Mouse (Mus musculus) stomach, embryonic 15.5 days (tissue): ENCODE measurements at regions not wholly inside any gene's neighbourhood (a gene's known extent, or its start where the extent isn't known, plus 50 kb on each side); places are given as distances from the start of the nearest gene placed in this dataset.
A peak's percentile ranks its signal among the peaks of the same experiment; 100 is the strongest.

Experiments used
- ATAC-seq: fragments of 200-750 bp; cut with Nextera tagmentation; 2 replicates; pipeline ENCODE4 v1.8.0; 2017; ENCODE audit warnings: low read depth, moderate number of reproducible peaks, moderate TSS enrichment; ENCODE audit not compliant: insufficient read depth, low FRiP score
- H3K27ac ChIP-seq: fragments of 300-500 bp; sonication (generic); 2 replicates; pipeline ENCODE4 v1.5.1; 2015; ENCODE audit warnings: mild to moderate bottlenecking, inconsistent platforms
- H3K27me3 ChIP-seq: fragments of 300-500 bp; sonication (generic); replicated peaks from 2 replicates; pipeline ENCODE4 v1.6.1; 2015; ENCODE audit warnings: inconsistent platforms
- H3K36me3 ChIP-seq: fragments of 300-500 bp; sonication (generic); 2 replicates; pipeline ENCODE4 v1.6.1; 2015; ENCODE audit warnings: inconsistent platforms
- H3K4me1 ChIP-seq: fragments of 300-500 bp; sonication (generic); 2 replicates; pipeline ENCODE4 v1.6.1; 2015; ENCODE audit warnings: inconsistent platforms
- H3K4me2 ChIP-seq: fragments of 300-500 bp; sonication (generic); 2 replicates; pipeline ENCODE4 v1.6.1; 2015; ENCODE audit warnings: mild to moderate bottlenecking, inconsistent platforms
- H3K4me3 ChIP-seq: fragments of 300-500 bp; sonication (generic); replicated peaks from 2 replicates; pipeline ENCODE4 v1.5.1; 2015; ENCODE audit warnings: inconsistent platforms
- H3K9ac ChIP-seq: fragments of 300-500 bp; sonication (generic); 2 replicates; pipeline ENCODE4 v1.6.1; 2015; ENCODE audit warnings: inconsistent platforms
- H3K9me3 ChIP-seq: fragments of 300-500 bp; sonication (generic); 2 replicates; pipeline ENCODE4 v1.6.1; 2016; ENCODE audit warnings: inconsistent platforms
- WGBS: fragments of 180-500 bp; shearing (Covaris S2); methylation state at CpG from one replicate; pipeline ENCODE4 v1.1.7; 2015; 5-methylcytosine and 5-hydroxymethylcytosine counted together

GRCm38 (mm10) chr17:68916531-68916930, 90.1 kb downstream of the Tmem200c start:
- Histone ChIP-seq H3K9ac (no peak overlapping the region), H3K4me3 (no peak overlapping the region), H3K9me3 (no peaks in the 10 kb centered on the region), H3K4me2 (no peak overlapping the region), H3K27me3 (no peaks in the 10 kb centered on the region), H3K4me1 (no peaks in the 10 kb centered on the region), H3K36me3 (no peaks in the 10 kb centered on the region), H3K27ac (no peak overlapping the region)
- ATAC-seq: no peak
- 94% methylated on average over 2 of the region's 2 CpGs for WGBS

DNA sequence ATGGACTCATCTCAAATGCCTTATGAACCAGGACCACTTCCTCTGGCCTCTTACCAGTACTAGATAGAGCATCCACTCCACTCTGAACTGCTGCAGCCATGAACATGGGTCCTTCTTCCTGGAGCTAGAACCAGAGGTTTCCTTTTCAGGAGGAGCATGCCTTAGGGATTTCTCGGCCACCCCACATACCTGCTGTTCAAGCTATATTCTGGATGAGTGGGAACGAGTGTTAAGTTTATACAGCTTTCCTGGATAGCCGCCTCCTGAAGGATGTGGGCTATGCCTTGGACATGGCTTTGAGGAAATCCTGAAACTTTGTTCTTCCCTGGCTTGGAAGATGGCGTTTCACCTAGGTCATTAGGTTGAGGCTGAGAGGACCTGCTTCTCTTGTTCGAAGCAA, 91.8 kb downstream of the Tmem200c start:
- no peak overlapping the region for H3K9ac ChIP-seq
- no peaks in the 10 kb centered on the region for H3K27me3 ChIP-seq
- H3K4me3 ChIP-seq: no peak overlapping the region
- H3K27ac ChIP-seq: no peak overlapping the region
- H3K4me1 ChIP-seq: no peaks in the 10 kb centered on the region
- no peak for ATAC-seq
- no peaks in the 10 kb centered on the region for H3K36me3 ChIP-seq
- WGBS: 85% methylated on average over 5 of the region's 5 CpGs
- no peak overlapping the region for H3K4me2 ChIP-seq
- H3K9me3 ChIP-seq: no peaks in the 10 kb centered on the region

DNA sequence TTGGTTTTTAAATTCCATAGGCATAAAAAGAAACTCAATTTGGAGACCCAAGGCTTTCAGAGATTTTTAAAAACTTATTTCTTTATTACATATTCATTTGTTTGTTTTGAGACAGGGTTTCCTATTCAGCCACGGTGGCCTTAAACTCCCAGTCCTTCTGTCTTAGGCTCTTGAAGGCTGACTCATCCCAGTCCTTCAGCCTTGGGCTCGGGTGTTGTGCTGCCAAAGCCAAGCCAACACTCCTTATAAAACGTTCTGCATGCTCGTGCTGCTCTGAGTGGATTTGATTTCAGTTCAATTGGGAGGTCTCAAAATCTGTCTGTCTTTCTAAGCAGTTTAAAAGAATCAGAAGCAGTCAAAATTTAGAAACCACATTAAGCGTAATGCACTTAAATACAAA, 96.8 kb downstream of the Tmem200c start:
- Histone ChIP-seq H3K36me3 (no peaks in the 10 kb centered on the region), H3K4me3 (no peak overlapping the region), H3K27ac (no peak overlapping the region), H3K9ac (no peak overlapping the region), H3K27me3 (no peaks in the 10 kb centered on the region), H3K4me1 (no peaks in the 10 kb centered on the region), H3K9me3 (no peaks in the 10 kb centered on the region), H3K4me2 (no peak overlapping the region)
- ATAC-seq: no peak
- 72% methylated on average over 5 of the region's 5 CpGs for WGBS

DNA sequence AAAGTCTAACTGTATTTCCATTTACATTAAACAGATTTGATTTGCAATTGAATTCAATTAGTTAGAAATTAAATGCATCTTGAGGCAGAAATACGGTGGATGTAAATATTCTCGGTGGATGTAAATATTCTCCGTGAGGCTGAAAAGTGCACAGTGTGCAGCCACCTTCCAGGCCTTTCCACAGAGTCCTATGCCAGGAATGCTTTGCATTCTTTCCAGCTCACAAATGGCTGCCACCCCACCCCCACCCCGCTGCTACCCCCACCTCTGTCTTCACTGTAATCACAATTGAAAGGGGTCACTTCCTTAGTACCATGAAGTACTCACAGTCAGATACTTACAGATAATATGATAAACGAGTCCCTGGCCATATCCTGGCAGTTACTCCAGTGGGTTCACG, 101.0 kb downstream of the Tmem200c start:
- no peaks in the 10 kb centered on the region for H3K9me3 ChIP-seq
- no peaks in the 10 kb centered on the region for H3K27me3 ChIP-seq
- no peaks in the 10 kb centered on the region for H3K36me3 ChIP-seq
- H3K9ac ChIP-seq: no peak overlapping the region
- no peak overlapping the region for H3K4me3 ChIP-seq
- H3K4me2 ChIP-seq: no peak overlapping the region
- no peak overlapping the region for H3K27ac ChIP-seq
- WGBS: 37% methylated on average over 6 of the region's 6 CpGs
- H3K4me1 ChIP-seq: no peaks in the 10 kb centered on the region
- ATAC-seq: no peak

DNA sequence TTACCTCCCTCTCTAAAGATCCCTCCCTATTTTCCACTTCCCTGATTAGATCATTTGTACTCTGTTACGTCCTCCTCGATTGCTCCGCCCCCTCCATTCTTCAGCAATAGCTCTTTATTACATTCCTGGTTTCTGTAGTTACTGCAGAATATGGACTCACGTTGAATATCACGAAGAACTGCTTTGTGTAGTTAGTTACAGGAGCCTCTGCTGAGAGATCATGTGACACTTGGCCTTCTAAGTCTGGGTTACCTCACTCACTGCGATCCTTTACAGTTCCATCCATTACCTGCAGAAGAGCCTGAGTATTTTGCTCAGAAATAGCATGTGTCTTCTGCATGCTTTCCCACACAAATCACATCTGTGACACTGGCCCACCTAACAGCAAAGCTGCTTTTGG, 102.3 kb downstream of the Tmem200c start:
- Histone ChIP-seq H3K36me3 (no peaks in the 10 kb centered on the region), H3K4me1 (no peaks in the 10 kb centered on the region), H3K4me3 (no peak overlapping the region), H3K4me2 (no peak overlapping the region), H3K27me3 (no peaks in the 10 kb centered on the region), H3K9ac (no peak overlapping the region), H3K27ac (no peak overlapping the region), H3K9me3 (no peaks in the 10 kb centered on the region)
- ATAC-seq: no peak
- WGBS: 61% methylated on average over 6 of the region's 6 CpGs

DNA sequence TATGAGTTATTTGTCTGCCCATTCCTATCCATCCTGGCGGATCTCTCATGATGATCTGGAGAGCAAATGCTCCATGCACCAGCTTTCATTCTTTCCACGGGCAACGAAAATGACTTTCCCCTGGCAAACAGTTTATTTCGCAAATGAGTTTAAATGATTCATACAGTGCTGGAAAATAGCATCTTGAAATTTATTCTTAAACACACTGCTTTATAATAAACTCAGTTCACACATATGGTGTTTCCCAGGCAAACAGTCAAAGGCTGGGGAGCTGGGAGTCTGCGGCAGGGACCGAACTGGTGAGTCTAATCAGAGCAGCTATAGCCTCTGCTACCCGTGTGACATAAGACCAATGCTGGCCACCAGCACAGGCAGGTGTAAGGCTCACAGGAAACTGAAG, 106.8 kb downstream of the Tmem200c start:
- H3K4me2 ChIP-seq: no peak overlapping the region
- no peaks in the 10 kb centered on the region for H3K9me3 ChIP-seq
- ATAC-seq: no peak
- no peaks in the 10 kb centered on the region for H3K27me3 ChIP-seq
- no peaks in the 10 kb centered on the region for H3K4me1 ChIP-seq
- H3K9ac ChIP-seq: no peak overlapping the region
- WGBS: 81% methylated on average over 7 of the region's 7 CpGs
- no peaks in the 10 kb centered on the region for H3K36me3 ChIP-seq
- no peak overlapping the region for H3K4me3 ChIP-seq
- H3K27ac ChIP-seq: no peak overlapping the region

- Histone ChIP-seq H3K4me2 (no peak overlapping the region), H3K36me3 (no peaks in the 10 kb centered on the region), H3K4me3 (no peak overlapping the region), H3K4me1 (no peaks in the 10 kb centered on the region), H3K9me3 (no peaks in the 10 kb centered on the region), H3K9ac (no peak overlapping the region), H3K27ac (no peak overlapping the region), H3K27me3 (no peaks in the 10 kb centered on the region)
- 70% methylated on average over 10 of the region's 10 CpGs for WGBS
- ATAC-seq: no peak
Observed at GRCm38 (mm10) chr17:68934066-68934465, 107.6 kb downstream of the Tmem200c start.

GRCm38 (mm10) chr17:68936016-68936415, 109.6 kb downstream of the Tmem200c start:
- Histone ChIP-seq H3K27me3 (no peaks in the 10 kb centered on the region), H3K9ac (no peak overlapping the region), H3K4me3 (no peak overlapping the region), H3K4me2 (no peak overlapping the region), H3K4me1 (no peaks in the 10 kb centered on the region), H3K36me3 (no peaks in the 10 kb centered on the region), H3K27ac (no peak overlapping the region), H3K9me3 (no peaks in the 10 kb centered on the region)
- 38% methylated on average over 4 of the region's 4 CpGs for WGBS
- ATAC-seq: 0 out of 2 replicates have a peak, but pooled peaks have one; percentile 25

- 84% methylated on average over 2 of the region's 2 CpGs for WGBS
- no peaks in the 10 kb centered on the region for H3K9me3 ChIP-seq
- H3K36me3 ChIP-seq: no peaks in the 10 kb centered on the region
- H3K4me3 ChIP-seq: no peak overlapping the region
- no peak overlapping the region for H3K27ac ChIP-seq
- no peak for ATAC-seq
- H3K4me2 ChIP-seq: no peak overlapping the region
- no peaks in the 10 kb centered on the region for H3K27me3 ChIP-seq
- no peaks in the 10 kb centered on the region for H3K4me1 ChIP-seq
- no peak overlapping the region for H3K9ac ChIP-seq
Observed at GRCm38 (mm10) chr17:68956275-68956674, 119.2 kb upstream of the Epb41l3 start.

DNA sequence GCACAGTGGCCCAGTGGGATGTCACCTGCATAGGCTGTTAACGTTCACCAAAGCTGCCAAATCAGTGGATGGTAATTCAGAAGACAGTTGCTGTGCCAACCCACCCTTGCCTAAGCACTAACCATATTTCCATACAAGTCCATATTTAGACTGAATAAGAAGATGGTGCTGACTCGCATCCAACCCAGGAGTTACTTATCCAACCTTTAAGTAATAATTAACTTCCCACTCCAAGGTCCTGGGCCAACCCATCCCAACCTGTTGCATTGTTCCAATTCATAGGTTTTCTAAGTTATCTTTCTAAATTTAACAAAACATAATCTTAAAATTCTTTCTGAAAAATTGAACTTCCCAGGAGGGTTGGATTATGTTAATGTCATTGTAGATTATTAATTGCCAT, 114.3 kb upstream of the Epb41l3 start:
- Histone ChIP-seq H3K9me3 (no peaks in the 10 kb centered on the region), H3K27me3 (no peaks in the 10 kb centered on the region), H3K4me2 (no peak overlapping the region), H3K36me3 (no peaks in the 10 kb centered on the region), H3K27ac (no peak overlapping the region), H3K4me1 (no peaks in the 10 kb centered on the region), H3K4me3 (no peak overlapping the region), H3K9ac (no peak overlapping the region)
- 74% methylated on average over 2 of the region's 2 CpGs for whole genome bisulfite sequencing
- no peak for ATAC-seq

- H3K36me3 ChIP-seq: no peaks in the 10 kb centered on the region
- H3K4me3 ChIP-seq: no peak overlapping the region
- H3K27ac ChIP-seq: no peak overlapping the region
- H3K27me3 ChIP-seq: no peaks in the 10 kb centered on the region
- H3K9ac ChIP-seq: no peak overlapping the region
- ATAC-seq: no peak
- no peaks in the 10 kb centered on the region for H3K4me1 ChIP-seq
- no peak overlapping the region for H3K4me2 ChIP-seq
- H3K9me3 ChIP-seq: no peaks in the 10 kb centered on the region
- WGBS: 76% methylated on average over 13 of the region's 13 CpGs
Observed at GRCm38 (mm10) chr17:68975606-68976005, 99.9 kb upstream of the Epb41l3 start.

GRCm38 (mm10) chr17:68978151-68978550, 97.3 kb upstream of the Epb41l3 start:
- no peak overlapping the region for H3K4me2 ChIP-seq
- H3K9ac ChIP-seq: no peak overlapping the region
- WGBS: 81% methylated on average over 9 of the region's 9 CpGs

DNA sequence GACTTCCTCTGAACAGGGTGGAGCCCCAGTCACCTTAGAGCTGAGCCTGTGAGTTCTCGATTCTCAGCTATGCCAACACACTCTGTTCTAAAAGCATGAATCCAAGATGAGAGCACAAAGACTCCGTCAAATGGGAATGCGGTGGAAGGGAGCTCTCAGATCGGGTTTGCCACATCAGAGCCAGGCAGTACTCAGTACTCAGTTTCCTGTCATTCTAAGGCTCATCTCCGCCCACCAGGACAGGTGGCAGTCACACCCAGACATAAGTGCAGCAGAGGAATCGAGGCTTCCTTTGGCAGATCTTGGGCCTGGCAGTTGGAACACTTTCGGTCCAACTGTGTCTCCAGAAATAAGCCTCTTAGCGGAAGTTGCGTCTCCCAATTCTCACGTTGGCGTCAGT, 94.4 kb upstream of the Epb41l3 start:
- WGBS: 86% methylated on average over 11 of the region's 11 CpGs
- no peaks in the 10 kb centered on the region for H3K27me3 ChIP-seq
- H3K9ac ChIP-seq: no peak overlapping the region
- ATAC-seq: no peak
- H3K27ac ChIP-seq: no peak overlapping the region
- no peaks in the 10 kb centered on the region for H3K4me1 ChIP-seq
- H3K9me3 ChIP-seq: no peaks in the 10 kb centered on the region
- H3K4me2 ChIP-seq: no peak overlapping the region
- H3K4me3 ChIP-seq: no peak overlapping the region
- H3K36me3 ChIP-seq: no peaks in the 10 kb centered on the region

More at GRCm38 (mm10) chr17:68978151-68978550, 97.3 kb upstream of the Epb41l3 start:
- ATAC-seq: no peak
- H3K4me1 ChIP-seq: no peaks in the 10 kb centered on the region
- no peaks in the 10 kb centered on the region for H3K9me3 ChIP-seq
- H3K27ac ChIP-seq: no peak overlapping the region
- no peaks in the 10 kb centered on the region for H3K27me3 ChIP-seq
- H3K36me3 ChIP-seq: no peaks in the 10 kb centered on the region
- H3K4me3 ChIP-seq: no peak overlapping the region
